8 mouse cellular contexts compared by ENCODE assay signal in genomic region chr1:136017307-136017706, GRCm38 (mm10). TPM values are rescaled to one million over a fixed set of nuclear protein-coding genes. Genes with fewer than 3 reads are reported as not detected.
DNase-seq lines count a peak whose midpoint lies in the region; ATAC-seq lines count a peak whose summit lies in the region.

No protein-coding gene starts in this region.

- H3K27ac ChIP-seq in kidney, embryonic 15.5 days = peak overlapping the region; percentile 5; the same call in 1 of the 2 replicates
- peak overlapping the region; percentile 80; the same call in 1 of the 2 replicates for H3K27ac ChIP-seq in embryonic facial prominence, embryonic 14.5 days (replicated peaks; ENCODE audit: low read depth, low read length)
- 0 out of 2 replicates have a peak overlapping the region, but pooled peaks have one; percentile 24 for H3K27ac ChIP-seq in intestine, embryonic 16.5 days (ENCODE audit: low read length)

- H3K27me3 ChIP-seq in kidney, embryonic 15.5 days = no peaks in the 10 kb centered on the region
- H3K27me3 ChIP-seq in embryonic facial prominence, embryonic 14.5 days (replicated peaks; ENCODE audit: control insufficient read depth, insufficient read depth, low read length) = no peaks in the 10 kb centered on the region
- no peaks in the 10 kb centered on the region for H3K27me3 ChIP-seq in intestine, embryonic 16.5 days (replicated peaks; ENCODE audit: control insufficient read depth, insufficient read depth, low read length)

- no peak overlapping the region for H3K9ac ChIP-seq in kidney, embryonic 15.5 days
- H3K9ac ChIP-seq in embryonic facial prominence, embryonic 14.5 days (ENCODE audit: low read depth, low read length) = no peak overlapping the region
- H3K9ac ChIP-seq in intestine, embryonic 16.5 days (ENCODE audit: low read depth, low read length) = no peak overlapping the region

- no peaks in the 10 kb centered on the region for H3K9me3 ChIP-seq in kidney, embryonic 15.5 days (replicated peaks)
- H3K9me3 ChIP-seq in embryonic facial prominence, embryonic 14.5 days (ENCODE audit: control insufficient read depth, low read length) = no peaks in the 10 kb centered on the region
- H3K9me3 ChIP-seq in intestine, embryonic 16.5 days (ENCODE audit: control insufficient read depth, low read length) = no peaks in the 10 kb centered on the region

- ATAC-seq in kidney, embryonic 15.5 days (replicated peaks; ENCODE audit: low FRiP score) = peak; percentile 41; the same call in 1 of the 2 replicates
- ATAC-seq in embryonic facial prominence, embryonic 14.5 days (ENCODE audit: low read depth) = peak; percentile 22; the same call in 1 of the 2 replicates
- ATAC-seq in intestine, embryonic 16.5 days = peak; percentile 34

- peaks cover 24% of the 10 kb centered on the region for H3K36me3 ChIP-seq in kidney, embryonic 15.5 days
- peaks cover 23% of the 10 kb centered on the region for H3K36me3 ChIP-seq in embryonic facial prominence, embryonic 14.5 days (ENCODE audit: control insufficient read depth, insufficient read depth, low read length)
- H3K36me3 ChIP-seq in intestine, embryonic 16.5 days (ENCODE audit: control insufficient read depth, insufficient read depth, low read length) = no peaks in the 10 kb centered on the region

- no peak for DNase-seq in kidney, postnatal 25 days
- no peak for DNase-seq in embryonic facial prominence, embryonic 14.5 days (ENCODE audit: low spot score)
- DNase-seq in neural tube, embryonic 10.5 days (ENCODE audit: extremely low spot score, low spot score) = peak; percentile 20
- DNase-seq in kidney, adult 8-10 months = no peak
- no peak for DNase-seq in adrenal gland, postnatal 14 days
- no peak for DNase-seq in cerebellum, adult 11 months

- peak overlapping the region; percentile 84 for H3K4me2 ChIP-seq in kidney, embryonic 15.5 days
- H3K4me2 ChIP-seq in embryonic facial prominence, embryonic 14.5 days (ENCODE audit: low read depth, low read length) = peak overlapping the region; percentile 89
- no peak overlapping the region for H3K4me2 ChIP-seq in intestine, embryonic 16.5 days (ENCODE audit: low read depth, low read length)

- H3K4me3 ChIP-seq in kidney, embryonic 15.5 days (replicated peaks) = no peak overlapping the region; the same call in 1 of the 2 replicates
- peak overlapping the region; percentile 82 for H3K4me3 ChIP-seq in embryonic facial prominence, embryonic 14.5 days (ENCODE audit: low read depth, low read length)
- peak overlapping the region; percentile 83; the same call in 1 of the 2 replicates for H3K4me3 ChIP-seq in intestine, embryonic 16.5 days (ENCODE audit: low read length)

- H3K4me1 ChIP-seq in kidney, embryonic 15.5 days = peaks cover 14% of the 10 kb centered on the region
- peaks cover 12% of the 10 kb centered on the region for H3K4me1 ChIP-seq in embryonic facial prominence, embryonic 14.5 days (ENCODE audit: control insufficient read depth, insufficient read depth, low read length)
- H3K4me1 ChIP-seq in intestine, embryonic 16.5 days (ENCODE audit: control insufficient read depth, insufficient read depth, low read length) = peaks cover 14% of the 10 kb centered on the region

- 81% methylated on average over 2 of the region's 2 CpGs for WGBS in kidney, embryonic 15.5 days
- WGBS in embryonic facial prominence, embryonic 14.5 days = 48% methylated on average over 2 of the region's 2 CpGs
- WGBS in intestine, embryonic 16.5 days = 79% methylated on average over 2 of the region's 2 CpGs

RNA-seq across cellular contexts. Expression of gene Tmem9, which starts 9.4 kb away (rescaled TPM):
- polyA plus RNA-seq in kidney, embryonic 15.5 days (2015; fragmentation: Nextera tagmentation; extraction: Ambion mirVana) = 206 and 224 TPM in 2 replicates
- 93.3 and 112 TPM in 2 replicates for polyA plus RNA-seq in embryonic facial prominence, embryonic 14.5 days (2014; fragmentation: Nextera tagmentation; extraction: Ambion mirVana)
- polyA plus RNA-seq in intestine, embryonic 16.5 days (2015; fragmentation: Nextera tagmentation; extraction: Ambion mirVana) = 165 and 182 TPM in 2 replicates
- 33.9 and 35.7 TPM in 2 replicates for total RNA-seq in adrenal gland, postnatal 14 days (2021)

RNA-seq across cellular contexts. Expression of gene Igfn1, which starts 11.2 kb away (rescaled TPM):
- 0.12 and 0.14 TPM in 2 replicates for polyA plus RNA-seq in kidney, embryonic 15.5 days (2015; fragmentation: Nextera tagmentation; extraction: Ambion mirVana)
- 0.09 TPM in 1 of 2 replicates, not detected in the other for polyA plus RNA-seq in embryonic facial prominence, embryonic 14.5 days (2014; fragmentation: Nextera tagmentation; extraction: Ambion mirVana)
- 0.05 and 0.09 TPM in 2 replicates for polyA plus RNA-seq in intestine, embryonic 16.5 days (2015; fragmentation: Nextera tagmentation; extraction: Ambion mirVana)
- 0.08 TPM in 1 of 2 replicates, not detected in the other for total RNA-seq in adrenal gland, postnatal 14 days (2021)

RNA-seq across cellular contexts. Expression of gene Ascl5, which starts 33.3 kb away (rescaled TPM):
- not detected in 2 replicates for polyA plus RNA-seq in kidney, embryonic 15.5 days (2015; fragmentation: Nextera tagmentation; extraction: Ambion mirVana)
- polyA plus RNA-seq in embryonic facial prominence, embryonic 14.5 days (2014; fragmentation: Nextera tagmentation; extraction: Ambion mirVana) = 0.67 TPM in 1 of 2 replicates, not detected in the other
- not detected in 2 replicates for polyA plus RNA-seq in intestine, embryonic 16.5 days (2015; fragmentation: Nextera tagmentation; extraction: Ambion mirVana)
- total RNA-seq in adrenal gland, postnatal 14 days (2021) = not detected in 2 replicates

RNA-seq across cellular contexts. Expression of gene Cacna1s, which starts 35.2 kb away (rescaled TPM):
- 0.49 and 0.57 TPM in 2 replicates for polyA plus RNA-seq in kidney, embryonic 15.5 days (2015; fragmentation: Nextera tagmentation; extraction: Ambion mirVana)
- polyA plus RNA-seq in embryonic facial prominence, embryonic 14.5 days (2014; fragmentation: Nextera tagmentation; extraction: Ambion mirVana) = 11.2 and 12.1 TPM in 2 replicates
- 0.04 TPM in 1 of 2 replicates, not detected in the other for polyA plus RNA-seq in intestine, embryonic 16.5 days (2015; fragmentation: Nextera tagmentation; extraction: Ambion mirVana)
- total RNA-seq in adrenal gland, postnatal 14 days (2021) = 0.26 and 0.30 TPM in 2 replicates

Comparison
In these comparisons a context has a peak if more than half of its experiments do, and no peak if none do; other contexts are left out.
1. H3K27ac ChIP-seq: peak in every context shown above with its lines; median percentile 80 in embryonic facial prominence, embryonic 14.5 days; 24 in intestine, embryonic 16.5 days; 5 in kidney, embryonic 15.5 days.